Mouse (Mus musculus) heart, adult 2 months (tissue): Measurements from ENCODE around the gene Ehd4.

Source experiments
- CTCF ChIP-seq: fragments of 200-600 bp; IDR thresholded peaks from 2 replicates; pipeline ENCODE4 v1.8.1; 2022; ENCODE audit warnings: antibody characterized with exemption, mild to moderate bottlenecking, moderate library complexity
- POLR2A ChIP-seq: fragments of 200-500 bp; IDR thresholded peaks from 2 replicates; pipeline ENCODE4 v1.6.1; 2011; ENCODE audit warnings: mild to moderate bottlenecking, low read depth, low read length, control low read depth; ENCODE audit not compliant: insufficient read depth

DNA sequence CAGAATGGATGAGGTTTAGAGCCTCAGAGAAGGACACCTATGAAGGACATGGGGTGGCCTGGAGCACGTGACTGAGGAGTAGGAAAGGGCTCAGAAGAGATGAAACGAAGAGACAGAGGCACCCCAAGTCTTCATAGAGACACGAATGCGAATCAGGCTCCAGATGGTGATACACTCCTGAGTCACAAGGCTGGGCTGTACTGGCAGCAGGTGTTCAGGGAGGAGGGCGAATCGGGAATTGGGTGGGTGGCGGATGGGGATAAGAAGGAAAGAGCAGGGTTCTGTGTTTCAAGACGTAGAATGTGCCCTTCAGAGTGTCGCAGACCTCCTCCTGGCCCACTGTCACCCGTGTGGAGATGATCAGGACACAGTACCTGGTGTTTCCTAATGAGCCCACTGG lies 89.2 kb downstream of the Ehd4 start:
- no peak for TF ChIP-seq POLR2A
- TF ChIP-seq CTCF: no peak
